Mouse (Mus musculus) hindlimb bud, embryonic 11.5 days (tissue): ENCODE data around the gene Praf2.

Experiments used
- DNase-seq: peaks from one replicate; pipeline ENCODE4 v3.0.0-alpha.2; 2012; ENCODE audit warnings: low read depth, low spot score; ENCODE audit errors: extremely low spot score

Gene Praf2

GRCm38 (mm10) chrX:7778450-7779244 lies 50.4 kb downstream of the Praf2 start:
- no peak for DNase-seq

DNA sequence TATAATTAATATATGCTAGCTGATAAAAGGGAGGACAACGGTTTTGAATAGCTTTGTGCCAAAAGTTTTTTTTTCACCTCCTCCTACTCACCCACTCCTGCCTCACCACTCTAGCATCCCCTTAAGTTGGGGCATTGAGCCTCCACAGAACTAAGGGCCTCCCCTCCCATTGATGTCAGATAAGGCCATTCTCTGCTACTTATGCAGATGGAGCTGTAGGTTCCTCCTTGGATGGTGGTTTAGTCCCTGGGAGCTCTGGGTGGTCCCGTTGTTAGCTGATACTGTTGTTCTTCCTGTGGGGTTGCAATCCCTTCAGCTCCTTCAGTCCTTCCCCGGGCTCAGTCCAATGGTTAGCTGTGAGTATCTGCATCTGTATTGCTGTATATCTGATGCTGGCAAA lies 51.1 kb downstream of the Praf2 start:
- DNase-seq, result no peak
